Mouse (Mus musculus) CH12.LX (cell line): ENCODE data around the gene Ank. TPM values are rescaled to one million over a fixed set of nuclear protein-coding genes. Genes with fewer than 3 reads are reported as not detected.

Experiments used
- DNase-seq: peaks from one replicate; pipeline ENCODE4 v3.0.0-alpha.2; 2013; ENCODE audit errors: extremely low read depth
- H3K27ac ChIP-seq: 2 replicates; pipeline ENCODE4 v1.5.1; 2012; ENCODE audit warnings: low read depth, mild to moderate bottlenecking, control low read depth, moderate library complexity; ENCODE audit not compliant: insufficient read depth
- H3K27me3 ChIP-seq: replicated peaks from 2 replicates; pipeline ENCODE3; 2012; ENCODE audit warnings: inconsistent platforms
- H3K36me3 ChIP-seq, 2 experiments: replicated peaks in 1 of 2; 2 replicates each; pipeline versions ENCODE3 to v1.6.1; 2012; ENCODE audit warnings: inconsistent platforms in 1 of 2, low read length in 1 of 2, mild to moderate bottlenecking in 1 of 2, mixed read lengths in 1 of 2, moderate library complexity in 1 of 2; ENCODE audit not compliant: control insufficient read depth in 1 of 2, insufficient read depth in 1 of 2
- H3K4me1 ChIP-seq, 2 experiments: 2 replicates each; pipeline ENCODE4 v1.6.1; 2012; ENCODE audit warnings: inconsistent platforms in 1 of 2, moderate library complexity in 1 of 2; ENCODE audit not compliant: insufficient read depth in 2 of 2, control insufficient read depth in 1 of 2
- H3K4me2 ChIP-seq: 2 replicates; pipeline ENCODE4 v1.6.1; 2012; ENCODE audit warnings: low read depth, mild to moderate bottlenecking, control low read depth; ENCODE audit not compliant: poor library complexity, insufficient read depth, severe bottlenecking
- H3K4me3 ChIP-seq, 3 experiments: fragments of 150-350 bp in 1 of 3; sonication (generic) in 1 of 3; replicated peaks in 1 of 3; 2 replicates each; pipeline versions ENCODE3 to v1.5.1; 2011 to 2012; ENCODE audit warnings: low read depth in 2 of 3, low read length in 2 of 3, mild to moderate bottlenecking in 2 of 3, moderate library complexity in 2 of 3, control low read depth in 1 of 3, improper control_type of control experiment in 1 of 3, inconsistent platforms in 1 of 3, mixed read lengths in 1 of 3; ENCODE audit not compliant: poor library complexity in 1 of 3
- H3K79me2 ChIP-seq: replicated peaks from 2 replicates; pipeline ENCODE4 v1.6.1; 2012; ENCODE audit warnings: mild to moderate bottlenecking, moderate library complexity; ENCODE audit not compliant: control insufficient read depth, poor library complexity, insufficient read depth, severe bottlenecking; ENCODE audit errors: extremely low read depth
- H3K9ac ChIP-seq: 2 replicates; pipeline ENCODE4 v1.6.1; 2012; ENCODE audit warnings: low read depth, mild to moderate bottlenecking, control low read depth, moderate library complexity; ENCODE audit not compliant: insufficient read depth
- H3K9me3 ChIP-seq: replicated peaks from 2 replicates; pipeline ENCODE3; 2012; ENCODE audit warnings: low read length, inconsistent platforms, mixed read lengths
- CTCF ChIP-seq, 2 experiments: IDR thresholded peaks in 1 of 2; conservative IDR thresholded peaks in 1 of 2; 2 replicates each; pipeline ENCODE4 v1.5.1; 2011 to 2012; ENCODE audit warnings: low read depth in 2 of 2, low read length in 2 of 2, improper control_type of control experiment in 1 of 2, inconsistent platforms in 1 of 2, mild to moderate bottlenecking in 1 of 2, moderate library complexity in 1 of 2
- E2F4 ChIP-seq: IDR thresholded peaks from 2 replicates; pipeline ENCODE4 v1.6.1; 2011; ENCODE audit warnings: low read depth, low read length, improper control_type of control experiment; ENCODE audit not compliant: insufficient replicate concordance
- ETS1 ChIP-seq: conservative IDR thresholded peaks from 2 replicates; pipeline ENCODE4 v1.6.1; 2012; ENCODE audit warnings: low read depth, mild to moderate bottlenecking, inconsistent platforms, low read length, improper control_type of control experiment, moderate library complexity
- GABPA ChIP-seq: IDR thresholded peaks from 2 replicates; pipeline ENCODE4 v1.6.1; 2012; ENCODE audit warnings: low read depth, low read length, improper control_type of control experiment, inconsistent platforms; ENCODE audit not compliant: insufficient replicate concordance
- IRF4 ChIP-seq: IDR thresholded peaks from 2 replicates; pipeline ENCODE4 v1.6.1; 2014; ENCODE audit warnings: low read depth, mild to moderate bottlenecking, inconsistent platforms, low read length, improper control_type of control experiment
- JUND ChIP-seq: conservative IDR thresholded peaks from 2 replicates; pipeline ENCODE4 v1.6.1; 2011; ENCODE audit warnings: low read depth, low read length, improper control_type of control experiment
- MEF2A ChIP-seq: IDR thresholded peaks from 2 replicates; pipeline ENCODE4 v1.6.1; 2014; ENCODE audit warnings: low read depth, mild to moderate bottlenecking, inconsistent platforms, low read length, improper control_type of control experiment, borderline replicate concordance
- RCOR1 ChIP-seq: conservative IDR thresholded peaks from 2 replicates; pipeline ENCODE4 v1.6.1; 2012; ENCODE audit warnings: low read depth, mild to moderate bottlenecking, inconsistent platforms, low read length, improper control_type of control experiment
- TBP ChIP-seq: conservative IDR thresholded peaks from 2 replicates; pipeline ENCODE4 v1.6.1; 2011; ENCODE audit warnings: low read depth, low read length, improper control_type of control experiment
- TCF12 ChIP-seq: IDR thresholded peaks from 2 replicates; pipeline ENCODE4 v1.6.1; 2014; ENCODE audit warnings: low read depth, mild to moderate bottlenecking, inconsistent platforms, low read length, improper control_type of control experiment
- USF1 ChIP-seq: IDR thresholded peaks from 2 replicates; pipeline ENCODE4 v1.6.1; 2014; ENCODE audit warnings: low read depth, mild to moderate bottlenecking, inconsistent platforms, low read length, improper control_type of control experiment
- ZC3H11A ChIP-seq: IDR thresholded peaks from 2 replicates; pipeline ENCODE4 v1.6.1; 2012; ENCODE audit warnings: low read depth, mild to moderate bottlenecking, inconsistent platforms, low read length, improper control_type of control experiment
- dilution Hi-C: fragments of 300-500 bp; cut with MboI; formaldehyde crosslinking; loops from 2 replicates; pipeline ENCODE4 v1.14.3; 2020; ENCODE audit warnings: low sequenced_read_pairs; ENCODE audit not compliant: extremely low pct_unique_long_range_greater_than_20kb, extremely low pct_ligation_motif_present
- in situ Hi-C: fragments of 300-500 bp; cut with MboI; formaldehyde crosslinking; loops from 3 replicates; pipeline ENCODE4 v1.14.3; 2019; ENCODE audit warnings: low sequenced_read_pairs, low pct_ligation_motif_present, low pct_unique_long_range_greater_than_20kb, mixed read lengths
- polyA plus RNA-seq: library from polyadenylated mRNA; unstranded; fragments of >175 nt; gene quantifications from 2 replicates; pipeline ENCODE4 v1.2.1, GENCODE M21; 2012; ENCODE audit warnings: low read depth; ENCODE audit not compliant: insufficient read length
- total RNA-seq, 2 experiments: library from RNA; depleted of rRNA; stranded (reverse); fragments of 300-350 nt in 1 of 2; fragments of >200 nt in 1 of 2; gene quantifications; 2 replicates each; pipeline ENCODE4 v1.2.3; 2012 to 2014

Ank gene
- total and polyA plus RNA-seq, 3 experiments = 4.6 to 12.4 (median 8.6) TPM

- Histone ChIP-seq H3K79me2 (no peaks in the 10 kb centered on the region), H3K4me2 (no peak overlapping the region), H3K4me3 (no peak overlapping the region), H3K36me3 (no peaks in the 10 kb centered on the region), H3K27me3 (no peaks in the 10 kb centered on the region), H3K27ac (no peak overlapping the region), H3K9me3 (no peaks in the 10 kb centered on the region), H3K4me1 (peaks cover 4 to 46% of the 10 kb centered on the region in 2 experiments), H3K9ac (no peak overlapping the region)
- TF ChIP-seq ETS1 (no peak), IRF4 (no peak), GABPA (no peak), E2F4 (no peak)
- no peak for DNase-seq
- dilution Hi-C loops = no loop called here
- in situ Hi-C loops = no loop called here
These were observed 69.7 kb downstream of the Ank start for GRCm38 (mm10) chr15:27536186-27536585.

GRCm38 (mm10) chr15:27536771-27537170 lies 70.3 kb downstream of the Ank start:
- dilution Hi-C loops (no loop called here), in situ Hi-C loops (no loop called here)
- Histone ChIP-seq H3K4me3 (no peak overlapping the region), H3K9me3 (no peaks in the 10 kb centered on the region), H3K36me3 (no peaks in the 10 kb centered on the region), H3K27me3 (no peaks in the 10 kb centered on the region), H3K4me1 (peaks cover 4 to 46% of the 10 kb centered on the region in 2 experiments), H3K9ac (no peak overlapping the region), H3K79me2 (no peaks in the 10 kb centered on the region), H3K27ac (no peak overlapping the region), H3K4me2 (no peak overlapping the region)
- no peak for TF ChIP-seq ZC3H11A
- no peak for TF ChIP-seq TCF12
- TF ChIP-seq CTCF (conservative IDR thresholded peaks at IDR 0.05 in 1 of 2, IDR thresholded peaks at IDR 0.05 in 1 of 2; ENCODE audit: low read depth in 2 of 2, low read length in 2 of 2) = no peak
- TF ChIP-seq MEF2A = no peak
- TF ChIP-seq JUND = no peak
- TF ChIP-seq TBP = no peak
- no peak for DNase-seq

- H3K4me3 ChIP-seq = no peak overlapping the region
- no peaks in the 10 kb centered on the region for H3K9me3 ChIP-seq
- no peak overlapping the region for H3K9ac ChIP-seq
- peaks cover 4 to 41% of the 10 kb centered on the region in 2 experiments for H3K4me1 ChIP-seq
- in situ Hi-C loops = no loop called here
- TF ChIP-seq ETS1 = 0 out of 2 replicates have a peak, but pooled peaks have one; percentile 26
- TF ChIP-seq USF1 = no peak
- no peak; the same call in 1 of the 2 replicates for TF ChIP-seq MEF2A
- no peak for TF ChIP-seq RCOR1
- no peaks in the 10 kb centered on the region for H3K27me3 ChIP-seq
- H3K36me3 ChIP-seq = no peaks in the 10 kb centered on the region
- H3K27ac ChIP-seq = no peak overlapping the region
- dilution Hi-C loops = no loop called here
- H3K4me2 ChIP-seq = no peak overlapping the region
- no peak for DNase-seq
- H3K79me2 ChIP-seq = no peaks in the 10 kb centered on the region
These were observed 71.2 kb downstream of the Ank start for GRCm38 (mm10) chr15:27537519-27538223.
